Mouse (Mus musculus) spleen, adult 10 weeks (tissue): ENCODE measurements around the gene Ugt1a1. TPM values are rescaled to one million over a fixed set of nuclear protein-coding genes. Genes with fewer than 3 reads are reported as not detected.

Source experiments
- polyA plus RNA-seq: library from polyadenylated mRNA; stranded (reverse); fragments of 350-450 nt; fragmentation: Illumina TruSeq; extraction: RNeasy Lipid Tissue Mini Kit (QIAGEN cat#74804); gene quantifications from one replicate; pipeline ENCODE4 v1.2.3, GENCODE M21; 2015; ENCODE audit warnings: low replicate concordance; ENCODE audit not compliant: insufficient read depth

Ugt1a1 gene
- polyA plus RNA-seq, result 0.14 TPM

DNA sequence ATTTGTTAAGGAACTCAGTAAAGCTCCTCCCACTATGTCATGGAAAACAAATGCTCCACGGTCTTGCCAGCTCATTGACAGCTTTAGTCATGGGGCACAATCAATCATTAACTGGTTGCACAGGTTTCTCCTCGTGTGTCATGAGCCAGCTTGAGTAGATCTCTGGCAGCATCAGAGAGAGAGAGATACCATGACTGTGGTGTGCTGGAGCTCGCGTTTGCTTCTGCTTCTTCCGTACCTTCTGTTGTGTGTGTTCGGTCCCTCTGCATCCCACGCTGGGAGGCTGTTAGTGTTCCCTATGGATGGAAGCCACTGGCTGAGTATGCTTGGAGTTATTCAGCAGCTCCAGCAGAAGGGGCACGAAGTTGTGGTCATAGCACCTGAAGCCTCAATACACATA lies at the start of gene Ugt1a1:
Gene Ugt1a1 (plus strand): TSS at position 148 of the 400 bp plus-strand sequence.

DNA sequence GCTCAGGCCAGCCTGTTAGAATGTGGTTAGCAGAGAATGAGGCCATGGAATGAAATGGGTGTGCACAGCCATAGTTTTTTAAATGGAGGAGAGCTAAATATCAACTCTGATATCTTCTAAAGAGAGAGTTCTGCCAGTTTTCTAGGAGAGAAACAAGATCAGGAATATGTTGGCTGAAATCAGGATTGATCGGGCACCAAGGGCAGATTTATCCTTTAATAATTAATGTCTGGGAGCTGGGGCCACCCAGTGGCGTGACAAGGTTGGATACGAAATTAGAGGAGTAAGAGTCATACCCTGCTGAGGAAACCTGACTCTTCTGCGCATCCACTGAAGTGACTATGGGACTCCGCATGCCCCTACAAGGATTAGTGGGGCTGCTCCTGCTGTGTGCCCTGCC lies 46.0 kb upstream of the Ugt1a1 start, which contains the start of gene Ugt1a5:
Gene Ugt1a5 (plus strand): TSS at position 302 of the 400 bp plus-strand sequence.

DNA sequence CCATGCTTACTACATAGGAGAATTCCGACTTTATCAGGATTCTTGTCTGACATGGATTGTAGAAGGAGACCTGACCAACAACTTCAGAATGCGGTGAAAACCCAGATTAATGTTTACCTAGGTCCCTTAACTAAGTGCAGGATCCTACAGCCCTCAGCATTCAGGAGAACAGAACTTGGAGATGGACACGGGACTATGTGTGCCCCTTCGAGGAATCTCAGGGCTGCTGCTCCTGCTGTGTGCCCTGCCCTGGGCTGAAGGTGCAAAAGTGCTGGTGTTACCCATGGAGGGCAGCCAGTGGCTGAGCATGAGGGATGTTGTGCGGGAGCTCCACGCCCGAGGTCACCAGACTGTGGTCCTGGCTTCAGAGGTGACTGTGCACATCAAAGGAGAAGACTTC lies 11.3 kb upstream of the Ugt1a1 start, which contains the start of gene Ugt1a2:
Gene Ugt1a2 (plus strand): TSS at position 146 of the 400 bp plus-strand sequence.

DNA sequence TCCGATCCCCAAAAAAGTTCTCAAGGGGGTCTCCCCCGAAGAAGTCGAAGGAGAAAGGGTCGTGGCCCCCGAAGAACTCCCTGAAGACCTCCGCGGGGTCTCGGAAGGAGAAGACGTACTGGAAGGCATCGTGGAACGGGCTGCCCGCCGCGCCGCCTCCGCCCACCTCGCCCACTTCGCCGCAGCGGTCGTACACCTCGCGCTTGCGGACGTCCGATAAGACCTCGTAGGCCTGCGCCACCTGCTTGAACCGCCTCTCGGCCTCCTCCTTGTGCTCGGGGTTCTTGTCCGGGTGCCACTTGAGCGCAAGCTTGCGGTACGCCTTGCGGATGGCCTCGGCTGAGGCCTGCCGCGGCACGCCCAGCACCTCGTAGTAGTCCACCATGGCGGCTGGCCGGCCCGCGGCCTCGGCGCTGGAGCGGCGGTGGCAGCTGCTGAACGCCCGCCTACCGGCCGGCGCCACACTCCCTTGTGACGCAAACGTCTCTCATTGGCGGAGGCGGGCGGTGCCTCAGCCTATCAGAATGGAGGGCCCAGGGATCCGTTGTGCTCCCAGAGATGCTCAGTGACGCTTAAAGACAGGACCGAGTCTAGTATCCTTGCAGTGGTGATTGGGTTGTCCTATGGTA lies 6.4 kb upstream of the Ugt1a1 start, which contains the start of gene Dnajb3:
Gene Dnajb3 (minus strand): TSS at position 489 of the 629 bp plus-strand sequence.

DNA sequence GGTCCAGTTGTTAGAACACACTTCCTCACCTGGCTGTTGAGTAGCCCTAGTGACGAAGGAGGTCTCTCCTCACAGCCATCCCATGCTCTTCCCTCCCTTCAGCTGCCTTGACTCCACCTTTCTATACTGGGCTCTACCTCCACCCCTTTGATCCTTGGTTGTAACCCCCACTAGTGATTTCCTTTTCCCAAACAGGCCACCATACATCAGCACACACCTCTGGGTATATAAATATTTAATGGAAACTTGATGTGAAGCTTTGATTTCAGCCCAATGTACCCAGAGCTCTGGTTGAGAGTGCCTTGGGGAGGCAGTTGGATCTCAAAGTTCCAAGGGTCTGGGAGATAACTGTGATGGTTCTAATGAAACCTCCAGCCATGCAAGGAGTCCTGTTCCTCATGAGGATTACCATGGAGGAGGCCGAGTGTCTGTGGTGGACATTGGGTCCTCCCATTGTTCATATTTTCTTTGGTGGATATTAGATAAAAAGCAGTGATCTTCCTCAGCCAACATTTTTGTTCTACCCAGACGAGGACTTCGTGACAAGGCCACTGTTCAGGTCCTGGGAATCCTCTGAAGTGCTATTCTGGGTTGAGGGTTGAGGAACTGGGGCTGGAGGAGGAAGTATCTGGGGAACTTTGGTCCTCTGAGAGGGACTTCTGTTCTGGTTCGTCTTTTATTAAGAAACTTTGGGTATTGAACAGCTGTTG lies 15.1 kb downstream of the Ugt1a1 start, which contains the start of gene Mroh2a:
Gene Mroh2a (plus strand): TSS at position 317 of the 710 bp plus-strand sequence.

Other genes with a start within 250 kb of the Ugt1a1 start
- gene Usp40, start 203.4 kb upstream of the Ugt1a1 start, polyA plus RNA-seq, result 18.5 TPM
- not detected for gene Ugt1a10, start 156.6 kb upstream of the Ugt1a1 start, polyA plus RNA-seq
- not detected for gene Ugt1a9, start 141.2 kb upstream of the Ugt1a1 start, polyA plus RNA-seq
- gene Ugt1a8, start 124.1 kb upstream of the Ugt1a1 start, polyA plus RNA-seq, result not detected
- gene Ugt1a7c, start 116.9 kb upstream of the Ugt1a1 start, polyA plus RNA-seq, result 6.8 TPM
- gene Ugt1a6b, start 108.7 kb upstream of the Ugt1a1 start, polyA plus RNA-seq, result 0.46 TPM
- 1.9 TPM for gene Ugt1a6a, start 77.2 kb upstream of the Ugt1a1 start, polyA plus RNA-seq
- gene Ugt1a5, start 45.9 kb upstream of the Ugt1a1 start, polyA plus RNA-seq, result 0.15 TPM
- gene Ugt1a2, start 11.4 kb upstream of the Ugt1a1 start, polyA plus RNA-seq, result 0.15 TPM
- gene Dnajb3, start 6.2 kb upstream of the Ugt1a1 start, polyA plus RNA-seq, result 1.2 TPM
- gene Mroh2a, start 15.0 kb downstream of the Ugt1a1 start, polyA plus RNA-seq, result 0.28 TPM
- 98.6 TPM for gene Hjurp, start 65.7 kb downstream of the Ugt1a1 start, polyA plus RNA-seq
- not detected for gene Trpm8, start 65.7 kb downstream of the Ugt1a1 start, polyA plus RNA-seq
- gene Spp2, start 195.0 kb downstream of the Ugt1a1 start, polyA plus RNA-seq, result not detected